Mouse (Mus musculus): ENCODE results near the gene Mrpl28. TPM values are rescaled to one million over a fixed set of nuclear protein-coding genes. Genes with fewer than 3 reads are reported as not detected.

Mrpl28 gene
- total and polyA plus RNA-seq, 3 experiments: 148 to 174 (median 164) TPM

DNA sequence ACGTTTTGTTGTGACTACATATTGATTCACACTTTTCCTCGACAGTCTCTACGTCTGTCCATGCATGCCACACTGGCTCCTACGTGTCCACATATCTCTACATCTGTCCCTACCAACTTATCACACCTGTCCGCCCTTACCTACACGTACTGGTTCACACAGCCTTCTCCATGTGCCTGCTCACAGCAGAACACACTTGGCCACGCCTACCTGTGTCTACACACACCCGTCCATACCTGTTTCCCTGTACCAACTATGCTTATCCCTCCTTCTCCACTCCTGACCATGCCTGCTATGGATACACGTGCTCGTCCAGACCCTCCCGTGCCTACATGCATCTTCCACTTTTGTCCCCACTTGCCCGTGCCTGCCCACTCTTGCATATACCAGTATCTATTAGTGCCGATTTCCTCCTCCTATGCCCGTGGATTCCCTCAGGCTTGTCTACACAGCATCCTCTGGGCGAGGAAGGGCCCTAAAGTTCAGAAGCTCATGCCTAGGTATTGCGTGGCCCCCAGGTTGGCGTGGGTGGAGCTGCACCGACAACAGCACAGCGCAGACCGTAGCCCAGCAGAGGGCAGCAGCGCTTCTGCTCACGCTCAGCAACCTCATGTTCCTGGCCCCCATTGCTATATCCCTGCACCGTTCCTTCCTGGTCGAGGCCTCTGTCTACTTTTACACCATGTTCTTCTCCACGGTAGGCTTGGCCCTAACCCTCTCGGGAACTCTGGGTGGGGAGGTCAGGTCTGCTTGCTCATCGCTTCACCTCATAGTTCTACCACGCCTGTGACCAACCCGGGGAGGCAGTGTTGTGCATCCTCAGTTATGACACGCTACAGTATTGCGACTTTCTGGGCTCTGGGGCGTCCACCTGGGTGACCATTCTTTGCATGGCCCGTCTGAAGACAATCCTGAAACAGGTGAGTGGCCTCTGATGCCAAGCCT lies 3.3 kb upstream of the Mrpl28 start (continued):
- TF ChIP-seq SMC3 (IDR thresholded peaks at IDR 0.05; ENCODE audit: low read depth, low read length) (peak; percentile 75), E2F4 (IDR thresholded peaks at IDR 0.05; ENCODE audit: borderline replicate concordance, low read depth, low read length) (no peak), MYB (IDR thresholded peaks at IDR 0.05; ENCODE audit: low read depth, low read length) (no peak), ZKSCAN1 (IDR thresholded peaks at IDR 0.05; ENCODE audit: low read depth, low read length) (no peak), ETS1 (IDR thresholded peaks at IDR 0.05; ENCODE audit: low read depth, low read length) (no peak), MAX (IDR thresholded peaks at IDR 0.05; ENCODE audit: low read length) (peak; percentile 72), TCF12 (IDR thresholded peaks at IDR 0.05; ENCODE audit: low read depth, low read length) (peak; percentile 27; the same call in 1 of the 2 replicates), POLR2AphosphoS5 (IDR thresholded peaks at IDR 0.05; ENCODE audit: borderline replicate concordance, low read depth, low read length) (no peak), SIN3A (IDR thresholded peaks at IDR 0.05; ENCODE audit: low read length) (0 out of 2 replicates have a peak, but pooled peaks have one; percentile 26), MYC (IDR thresholded peaks at IDR 0.05; ENCODE audit: low read depth, low read length) (peak; percentile 80), TAL1 (IDR thresholded peaks at IDR 0.05; ENCODE audit: low read length) (no peak), ZC3H11A (IDR thresholded peaks at IDR 0.05; ENCODE audit: low read depth, low read length) (peak; percentile 45)

DNA sequence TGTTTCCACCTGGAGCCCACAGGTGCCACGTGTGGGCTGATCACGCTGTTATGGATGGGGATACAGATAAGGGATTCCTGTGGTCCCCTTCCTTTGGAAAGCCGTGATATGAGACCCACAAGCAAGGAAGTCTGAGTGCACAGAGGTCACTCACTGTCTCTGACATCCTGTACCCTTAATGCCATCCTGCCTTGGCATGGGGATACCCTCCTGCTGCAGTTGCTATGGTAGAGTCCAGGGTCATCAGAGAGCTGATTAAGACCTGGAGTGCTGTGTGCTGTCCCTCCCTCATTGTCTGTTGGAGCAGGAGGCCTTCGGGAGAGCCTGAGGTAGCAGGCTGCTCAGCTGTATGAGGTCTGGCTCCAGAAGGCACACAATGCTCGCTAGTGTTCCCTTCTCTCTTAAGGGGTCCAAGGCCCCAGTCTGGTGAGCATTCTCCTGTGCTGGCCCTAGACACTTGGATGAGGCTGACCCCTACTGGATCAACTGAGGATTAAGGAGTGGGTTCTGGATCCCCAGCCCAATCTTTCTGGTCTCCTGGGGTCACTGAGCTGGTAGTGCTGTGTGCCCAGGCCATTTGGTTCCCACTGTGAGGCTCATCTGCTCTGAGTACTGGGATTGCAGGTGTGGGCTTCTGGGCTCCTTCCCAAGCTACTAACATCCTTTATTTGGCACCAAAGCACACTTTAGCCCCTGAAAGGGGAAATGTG lies 714 bp upstream of the Mrpl28 start:
- Histone ChIP-seq H3K9ac (ENCODE audit: control insufficient read depth, low read depth, low read length, poor library complexity, severe bottlenecking) (no peak overlapping the region), H3K9me3 (replicated peaks; ENCODE audit: insufficient read depth, low read length) (no peaks in the 10 kb centered on the region), H3K36me3 (ENCODE audit: control insufficient read depth in 1 of 2, insufficient read depth in 2 of 2, low read length in 2 of 2) (no peaks in the 10 kb centered on the region; a peak in 2 of 4 replicates), H3K27ac (ENCODE audit: control insufficient read depth, low read depth, low read length) (no peak overlapping the region), H3K4me1 (ENCODE audit: control insufficient read depth in 1 of 2, insufficient read depth in 2 of 2, low read length in 2 of 2) (peaks cover 2 to 19% of the 10 kb centered on the region in 2 experiments; a peak in 3 of 4 replicates), H3K27me3 (ENCODE audit: control insufficient read depth in 1 of 2, insufficient read depth in 2 of 2, low read length in 2 of 2) (no peaks in the 10 kb centered on the region), H3K4me3 (ENCODE audit: control insufficient read depth in 1 of 2, insufficient read depth in 1 of 2, low read depth in 2 of 2, low read length in 2 of 2) (no peak overlapping the region), H3K79me2 (ENCODE audit: control insufficient read depth, insufficient read depth, low read length, poor library complexity) (peaks cover 15% of the 10 kb centered on the region)
- no peak for TF ChIP-seq ZC3H11A (IDR thresholded peaks at IDR 0.05; ENCODE audit: low read depth, low read length)
- TF ChIP-seq POLR2A (IDR thresholded peaks at IDR 0.05; ENCODE audit: control insufficient read depth in 1 of 2, insufficient read depth in 1 of 2, low read depth in 1 of 2, low read length in 2 of 2, poor library complexity in 1 of 2): no peak
- TF ChIP-seq POLR2AphosphoS2 (IDR thresholded peaks at IDR 0.05; ENCODE audit: low read length): no peak
- no peak for DNase-seq (ENCODE audit: low read depth, low spot score)

DNA sequence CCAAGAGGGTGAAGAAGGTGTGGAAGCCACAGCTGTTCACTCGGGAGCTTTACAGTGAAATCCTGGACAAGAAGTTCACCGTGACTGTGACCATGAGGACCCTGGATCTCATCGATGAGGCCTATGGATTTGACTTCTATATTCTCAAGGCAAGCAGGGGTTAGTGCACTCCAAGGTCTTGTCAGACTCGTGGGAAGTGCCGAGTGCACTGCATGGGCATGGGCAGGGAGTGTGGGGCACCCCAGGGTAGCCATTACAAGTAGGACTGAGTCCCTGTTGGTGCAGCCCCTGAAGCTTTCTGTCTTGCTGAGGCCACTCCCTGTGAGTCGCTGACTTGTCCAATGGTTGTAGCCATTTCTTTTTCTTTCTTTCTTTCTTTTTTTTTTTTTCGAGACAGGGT lies 1.3 kb downstream of the Mrpl28 start:
- Histone ChIP-seq H3K9me3 (replicated peaks; ENCODE audit: insufficient read depth, low read length) (no peaks in the 10 kb centered on the region), H3K4me1 (ENCODE audit: control insufficient read depth in 1 of 2, insufficient read depth in 2 of 2, low read length in 2 of 2) (peaks cover 0 to 10% of the 10 kb centered on the region in 2 experiments; a peak in 2 of 4 replicates), H3K27me3 (ENCODE audit: control insufficient read depth in 1 of 2, insufficient read depth in 2 of 2, low read length in 2 of 2) (no peaks in the 10 kb centered on the region), H3K79me2 (ENCODE audit: control insufficient read depth, insufficient read depth, low read length, poor library complexity) (peaks cover 15% of the 10 kb centered on the region), H3K36me3 (ENCODE audit: control insufficient read depth in 1 of 2, insufficient read depth in 2 of 2, low read length in 2 of 2) (no peaks in the 10 kb centered on the region; a peak in 3 of 4 replicates), H3K27ac (ENCODE audit: control insufficient read depth, low read depth, low read length) (no peak overlapping the region), H3K4me3 (ENCODE audit: control insufficient read depth in 1 of 2, insufficient read depth in 1 of 2, low read depth in 2 of 2, low read length in 2 of 2) (peak overlapping the region; percentile 80 to 94; a peak in 3 of 4 replicates), H3K9ac (ENCODE audit: control insufficient read depth, low read depth, low read length, poor library complexity, severe bottlenecking) (peak overlapping the region; percentile 88)
- DNase-seq (ENCODE audit: low read depth, low spot score): no peak
- no peak for TF ChIP-seq HCFC1 (IDR thresholded peaks at IDR 0.05; ENCODE audit: low read depth, low read length)
- no peak for TF ChIP-seq ZKSCAN1 (IDR thresholded peaks at IDR 0.05; ENCODE audit: low read depth, low read length)
- TF ChIP-seq RAD21 (IDR thresholded peaks at IDR 0.05; ENCODE audit: low read depth, low read length): no peak
- no peak for TF ChIP-seq SIN3A (IDR thresholded peaks at IDR 0.05; ENCODE audit: low read length)
- no peak for TF ChIP-seq MEF2A (IDR thresholded peaks at IDR 0.05; ENCODE audit: extremely low read depth, insufficient replicate concordance, low read depth, low read length, poor library complexity, severe bottlenecking)
- no peak for TF ChIP-seq CTCF (IDR thresholded peaks at IDR 0.05 in 2 of 3, conservative IDR thresholded peaks at IDR 0.05 in 1 of 3; ENCODE audit: control insufficient read depth in 1 of 3, insufficient read depth in 1 of 3, low read depth in 2 of 3, low read length in 3 of 3, poor library complexity in 1 of 3, severe bottlenecking in 1 of 3)
- TF ChIP-seq E2F4 (IDR thresholded peaks at IDR 0.05; ENCODE audit: borderline replicate concordance, low read depth, low read length): no peak
- TF ChIP-seq NRF1 (IDR thresholded peaks at IDR 0.05; ENCODE audit: insufficient read depth, low read depth, low read length, poor library complexity, severe bottlenecking): no peak
- TF ChIP-seq CHD2 (IDR thresholded peaks at IDR 0.05; ENCODE audit: low read length): no peak
- TF ChIP-seq UBTF (IDR thresholded peaks at IDR 0.05; ENCODE audit: borderline replicate concordance, insufficient read depth, low read depth, low read length): no peak
- no peak for TF ChIP-seq ZC3H11A (IDR thresholded peaks at IDR 0.05; ENCODE audit: low read depth, low read length)
- no peak for TF ChIP-seq MXI1 (IDR thresholded peaks at IDR 0.05; ENCODE audit: low read depth, low read length)
- TF ChIP-seq MYB (IDR thresholded peaks at IDR 0.05; ENCODE audit: low read depth, low read length): no peak
